Mouse (Mus musculus): ENCODE results near the gene Eif1ad. TPM values are rescaled to one million over a fixed set of nuclear protein-coding genes. Genes with fewer than 3 reads are reported as not detected.
A peak's percentile ranks its signal among the peaks of the same experiment; 100 is the strongest.

The Eif1ad gene
- polyA plus RNA-seq, 1 experiment = 27.0 TPM

GRCm38 (mm10) chr19:5407133-5407532, 40.6 kb downstream of the Eif1ad start:
- Histone ChIP-seq H3K4me1 (ENCODE audit: control insufficient read depth, insufficient read depth, insufficient read length, low read length) (peaks cover 6% of the 10 kb centered on the region; the same call in 1 of the 2 replicates), H3K4me3 (ENCODE audit: low read depth, low read length) (peak overlapping the region; percentile 66), H3K27ac (ENCODE audit: insufficient read depth, low read depth, low read length) (peak overlapping the region; percentile 97), H3K36me3 (ENCODE audit: control insufficient read depth, insufficient read depth, low read length) (no peaks in the 10 kb centered on the region), H3K27me3 (ENCODE audit: control insufficient read depth, insufficient read depth, low read length) (no peaks in the 10 kb centered on the region)
- TF ChIP-seq POLR2A (IDR thresholded peaks at IDR 0.05; ENCODE audit: low read depth, low read length) = no peak
- TF ChIP-seq CTCF (IDR thresholded peaks at IDR 0.05; ENCODE audit: extremely low read depth, insufficient read length, insufficient replicate concordance, low read depth, low read length) = peak; percentile 71; the same call in 1 of the 2 replicates
- 4% methylated on average over 7 of the region's 7 CpGs for WGBS

GRCm38 (mm10) chr19:5408057-5409001, 41.8 kb downstream of the Eif1ad start:
- Histone ChIP-seq H3K4me3 (ENCODE audit: low read depth, low read length) (no peak overlapping the region), H3K27me3 (ENCODE audit: control insufficient read depth, insufficient read depth, low read length) (no peaks in the 10 kb centered on the region), H3K27ac (ENCODE audit: insufficient read depth, low read depth, low read length) (peak overlapping the region; percentile 97), H3K4me1 (ENCODE audit: control insufficient read depth, insufficient read depth, insufficient read length, low read length) (peaks cover 6% of the 10 kb centered on the region; the same call in 1 of the 2 replicates), H3K36me3 (ENCODE audit: control insufficient read depth, insufficient read depth, low read length) (no peaks in the 10 kb centered on the region)
- TF ChIP-seq POLR2A (IDR thresholded peaks at IDR 0.05; ENCODE audit: low read depth, low read length) = no peak
- TF ChIP-seq CTCF (IDR thresholded peaks at IDR 0.05; ENCODE audit: extremely low read depth, insufficient read length, insufficient replicate concordance, low read depth, low read length) = no peak
- WGBS = 76% methylated on average over 13 of the region's 13 CpGs

GRCm38 (mm10) chr19:5409068-5409467, 42.5 kb downstream of the Eif1ad start:
- H3K4me3 ChIP-seq (ENCODE audit: low read depth, low read length) = no peak overlapping the region
- no peak for TF ChIP-seq POLR2A (IDR thresholded peaks at IDR 0.05; ENCODE audit: low read depth, low read length)
- TF ChIP-seq CTCF (IDR thresholded peaks at IDR 0.05; ENCODE audit: extremely low read depth, insufficient read length, insufficient replicate concordance, low read depth, low read length) = no peak
- H3K27ac ChIP-seq (ENCODE audit: insufficient read depth, low read depth, low read length) = peak overlapping the region; percentile 70
- WGBS = 75% methylated on average over 5 of the region's 5 CpGs
- peaks cover 6% of the 10 kb centered on the region; the same call in 1 of the 2 replicates for H3K4me1 ChIP-seq (ENCODE audit: control insufficient read depth, insufficient read depth, insufficient read length, low read length)
- no peaks in the 10 kb centered on the region for H3K36me3 ChIP-seq (ENCODE audit: control insufficient read depth, insufficient read depth, low read length)
- H3K27me3 ChIP-seq (ENCODE audit: control insufficient read depth, insufficient read depth, low read length) = no peaks in the 10 kb centered on the region

- WGBS = 95% methylated on average over 5 of the region's 5 CpGs
- Histone ChIP-seq H3K4me1 (ENCODE audit: control insufficient read depth, insufficient read depth, insufficient read length, low read length) (peaks cover 8% of the 10 kb centered on the region), H3K4me3 (ENCODE audit: low read depth, low read length) (no peak overlapping the region), H3K27ac (ENCODE audit: insufficient read depth, low read depth, low read length) (no peak overlapping the region), H3K36me3 (ENCODE audit: control insufficient read depth, insufficient read depth, low read length) (peaks cover under 1% of the 10 kb centered on the region; the same call in 1 of the 2 replicates), H3K27me3 (ENCODE audit: control insufficient read depth, insufficient read depth, low read length) (no peaks in the 10 kb centered on the region)
- TF ChIP-seq POLR2A (IDR thresholded peaks at IDR 0.05; ENCODE audit: low read depth, low read length) (no peak), CTCF (IDR thresholded peaks at IDR 0.05; ENCODE audit: extremely low read depth, insufficient read length, insufficient replicate concordance, low read depth, low read length) (no peak)
Observed at GRCm38 (mm10) chr19:5410641-5411040, 44.1 kb downstream of the Eif1ad start.

GRCm38 (mm10) chr19:5411961-5412360, 45.4 kb downstream of the Eif1ad start:
- no peak overlapping the region for H3K4me3 ChIP-seq (ENCODE audit: low read depth, low read length)
- TF ChIP-seq POLR2A (IDR thresholded peaks at IDR 0.05; ENCODE audit: low read depth, low read length) (no peak), CTCF (IDR thresholded peaks at IDR 0.05; ENCODE audit: extremely low read depth, insufficient read length, insufficient replicate concordance, low read depth, low read length) (no peak)
- peaks cover 3% of the 10 kb centered on the region; the same call in 1 of the 2 replicates for H3K36me3 ChIP-seq (ENCODE audit: control insufficient read depth, insufficient read depth, low read length)
- H3K4me1 ChIP-seq (ENCODE audit: control insufficient read depth, insufficient read depth, insufficient read length, low read length) = peaks cover 8% of the 10 kb centered on the region
- 66% methylated on average over 5 of the region's 5 CpGs for WGBS
- no peaks in the 10 kb centered on the region for H3K27me3 ChIP-seq (ENCODE audit: control insufficient read depth, insufficient read depth, low read length)
- no peak overlapping the region for H3K27ac ChIP-seq (ENCODE audit: insufficient read depth, low read depth, low read length)

GRCm38 (mm10) chr19:5413840-5414239, 47.3 kb downstream of the Eif1ad start:
- Histone ChIP-seq H3K4me1 (ENCODE audit: control insufficient read depth, insufficient read depth, insufficient read length, low read length) (peaks cover 3% of the 10 kb centered on the region), H3K36me3 (ENCODE audit: control insufficient read depth, insufficient read depth, low read length) (peaks cover 10% of the 10 kb centered on the region), H3K27me3 (ENCODE audit: control insufficient read depth, insufficient read depth, low read length) (no peaks in the 10 kb centered on the region), H3K4me3 (ENCODE audit: low read depth, low read length) (no peak overlapping the region), H3K27ac (ENCODE audit: insufficient read depth, low read depth, low read length) (no peak overlapping the region)
- 85% methylated on average over 4 of the region's 4 CpGs for WGBS
- TF ChIP-seq CTCF (IDR thresholded peaks at IDR 0.05; ENCODE audit: extremely low read depth, insufficient read length, insufficient replicate concordance, low read depth, low read length) (no peak), POLR2A (IDR thresholded peaks at IDR 0.05; ENCODE audit: low read depth, low read length) (no peak)

- peaks cover 2% of the 10 kb centered on the region; the same call in 1 of the 2 replicates for H3K4me1 ChIP-seq (ENCODE audit: control insufficient read depth, insufficient read depth, insufficient read length, low read length)
- TF ChIP-seq CTCF (IDR thresholded peaks at IDR 0.05; ENCODE audit: extremely low read depth, insufficient read length, insufficient replicate concordance, low read depth, low read length) (no peak), POLR2A (IDR thresholded peaks at IDR 0.05; ENCODE audit: low read depth, low read length) (no peak)
- H3K27me3 ChIP-seq (ENCODE audit: control insufficient read depth, insufficient read depth, low read length) = no peaks in the 10 kb centered on the region
- no peak overlapping the region for H3K27ac ChIP-seq (ENCODE audit: insufficient read depth, low read depth, low read length)
- peaks cover 10% of the 10 kb centered on the region for H3K36me3 ChIP-seq (ENCODE audit: control insufficient read depth, insufficient read depth, low read length)
- 82% methylated on average over 2 of the region's 2 CpGs for WGBS
- no peak overlapping the region for H3K4me3 ChIP-seq (ENCODE audit: low read depth, low read length)
Observed at GRCm38 (mm10) chr19:5414534-5414957, 48.0 kb downstream of the Eif1ad start.
